Mouse (Mus musculus): ENCODE results near the gene Krt34.

GRCm38 (mm10) chr11:100010682-100011081 lies 30.7 kb downstream of the Krt34 start:
- TF ChIP-seq POLR2A (IDR thresholded peaks at IDR 0.05; ENCODE audit: borderline replicate concordance, extremely low read depth, insufficient read depth, insufficient read length, poor library complexity, severe bottlenecking) (no peak), CTCF (IDR thresholded peaks at IDR 0.05; ENCODE audit: borderline replicate concordance, extremely low read depth, insufficient read depth, insufficient read length) (no peak)

Data from brain, embryonic 14.5 days (tissue).